Mouse (Mus musculus) CH12.LX (cell line): Measurements from ENCODE around the gene Kdm2b.
A peak's percentile ranks its signal among the peaks of the same experiment; 100 is the strongest.

Source experiments
- CTCF ChIP-seq, 2 experiments: IDR thresholded peaks in 1 of 2; conservative IDR thresholded peaks in 1 of 2; 2 replicates each; pipeline ENCODE4 v1.5.1; 2011 to 2012; ENCODE audit warnings: low read depth in 2 of 2, low read length in 2 of 2, improper control_type of control experiment in 1 of 2, inconsistent platforms in 1 of 2, mild to moderate bottlenecking in 1 of 2, moderate library complexity in 1 of 2
- EP300 ChIP-seq: IDR thresholded peaks from 2 replicates; pipeline ENCODE4 v1.6.1; 2011; ENCODE audit warnings: low read length, improper control_type of control experiment
- GABPA ChIP-seq: IDR thresholded peaks from 2 replicates; pipeline ENCODE4 v1.6.1; 2012; ENCODE audit warnings: low read depth, low read length, improper control_type of control experiment, inconsistent platforms; ENCODE audit not compliant: insufficient replicate concordance
- MAFK ChIP-seq: IDR thresholded peaks from 2 replicates; pipeline ENCODE4 v1.6.1; 2011; ENCODE audit warnings: low read length, improper control_type of control experiment; ENCODE audit not compliant: insufficient replicate concordance
- MAX ChIP-seq: IDR thresholded peaks from 2 replicates; pipeline ENCODE4 v1.6.1; 2011; ENCODE audit warnings: low read length, improper control_type of control experiment
- NELFE ChIP-seq: IDR thresholded peaks from 2 replicates; pipeline ENCODE4 v1.6.1; 2011; ENCODE audit warnings: low read depth, low read length, improper control_type of control experiment
- POLR2A ChIP-seq: IDR thresholded peaks from 2 replicates; pipeline ENCODE4 v1.6.1; 2011; ENCODE audit warnings: low read depth, mild to moderate bottlenecking, improper control_type of control experiment, low read length
- POLR2AphosphoS2 ChIP-seq: IDR thresholded peaks from 2 replicates; pipeline ENCODE4 v1.6.1; 2011; ENCODE audit warnings: low read depth, low read length, improper control_type of control experiment
- ZNF384 ChIP-seq: IDR thresholded peaks from 2 replicates; pipeline ENCODE4 v1.6.1; 2012; ENCODE audit warnings: low read depth, low read length, improper control_type of control experiment, inconsistent platforms

- TF ChIP-seq POLR2A (no peak), EP300 (no peak), NELFE (no peak), CTCF (conservative IDR thresholded peaks at IDR 0.05 in 1 of 2, IDR thresholded peaks at IDR 0.05 in 1 of 2; ENCODE audit: low read depth in 2 of 2, low read length in 2 of 2) (peak in 1 of 2 experiments; percentile 62; a peak in 2 of 4 replicates), POLR2AphosphoS2 (no peak), MAFK (no peak), ZNF384 (no peak), MAX (no peak), GABPA (no peak)
Measured at GRCm38 (mm10) chr5:122908001-122908400, 81.6 kb downstream of the Kdm2b start.
